Mouse (Mus musculus) forebrain, embryonic 16.5 days (tissue): ENCODE results near the gene Pou1f1. TPM values are rescaled to one million over a fixed set of nuclear protein-coding genes. Genes with fewer than 3 reads are reported as not detected.

ENCODE experiments used
- ATAC-seq: fragments of 200-750 bp; cut with Nextera tagmentation; 2 replicates; pipeline ENCODE4 v1.8.0; 2017; ENCODE audit warnings: mild to moderate bottlenecking, moderate library complexity
- H3K27ac ChIP-seq: fragments of 300-500 bp; sonication (generic); 2 replicates; pipeline ENCODE4 v1.5.1; 2014; ENCODE audit warnings: low read length, control low read depth
- H3K27me3 ChIP-seq: fragments of 300-500 bp; sonication (generic); replicated peaks from 2 replicates; pipeline ENCODE4 v1.6.1; 2014; ENCODE audit warnings: low read length; ENCODE audit not compliant: control insufficient read depth, insufficient read depth
- H3K36me3 ChIP-seq: fragments of 300-500 bp; sonication (generic); 2 replicates; pipeline ENCODE4 v1.6.1; 2014; ENCODE audit not compliant: control insufficient read depth, insufficient read depth
- H3K4me1 ChIP-seq: fragments of 300-500 bp; sonication (generic); replicated peaks from 2 replicates; pipeline ENCODE4 v1.6.1; 2014; ENCODE audit warnings: low read length; ENCODE audit not compliant: control insufficient read depth, insufficient read depth
- H3K4me2 ChIP-seq: fragments of 300-500 bp; sonication (generic); 2 replicates; pipeline ENCODE4 v1.6.1; 2014; ENCODE audit warnings: mild to moderate bottlenecking, low read length, control low read depth
- H3K4me3 ChIP-seq: fragments of 300-500 bp; sonication (generic); replicated peaks from 2 replicates; pipeline ENCODE4 v1.5.1; 2014; ENCODE audit warnings: mild to moderate bottlenecking, low read length, control low read depth
- H3K9ac ChIP-seq: fragments of 300-500 bp; sonication (generic); replicated peaks from 2 replicates; pipeline ENCODE4 v1.6.1; 2014; ENCODE audit warnings: low read depth, low read length, control low read depth
- H3K9me3 ChIP-seq: fragments of 300-500 bp; sonication (generic); 2 replicates; pipeline ENCODE4 v1.6.1; 2016; ENCODE audit warnings: low read length; ENCODE audit not compliant: control insufficient read depth
- WGBS: fragments of 180-500 bp; shearing (Covaris S2); extraction: QIAGEN DNeasy Blood & Tissue Kit; methylation state at CpG from one replicate; pipeline ENCODE4 v1.1.7; 2014; 5-methylcytosine and 5-hydroxymethylcytosine counted together
- polyA plus RNA-seq: library from polyadenylated mRNA; unstranded; fragments of >200 nt; fragmentation: Nextera tagmentation; extraction: Ambion mirVana; gene quantifications from 2 replicates; pipeline ENCODE4 v1.2.1, GENCODE M21; 2015

Gene Pou1f1
- polyA plus RNA-seq, 1 experiment from 2014 or later, result not detected

- H3K27me3 ChIP-seq, result no peaks in the 10 kb centered on the region
- no peaks in the 10 kb centered on the region for H3K9me3 ChIP-seq
- H3K4me1 ChIP-seq, result peaks cover 11% of the 10 kb centered on the region
- H3K27ac ChIP-seq, result no peak within 1 kb of the TSS; the same call in 1 of the 2 replicates
- peak; percentile 97 for ATAC-seq
- H3K4me3 ChIP-seq, result peak within 1 kb of the TSS; percentile 100
- peak within 1 kb of the TSS; percentile 93 for H3K9ac ChIP-seq
- peak within 1 kb of the TSS; percentile 79 for H3K4me2 ChIP-seq
- H3K36me3 ChIP-seq, result no peaks in the 10 kb centered on the region
- under 1% methylated on average over 67 of the region's 69 CpGs for WGBS
Observed at GRCm38 (mm10) chr16:65561963-65562863, 41.9 kb downstream of the Pou1f1 start, which contains the start of gene Chmp2b. Gene Chmp2b (minus strand): TSS chr16:65562726.

GRCm38 (mm10) chr16:65562864-65563206, 42.5 kb downstream of the Pou1f1 start:
- peak overlapping the region; percentile 100 for H3K4me3 ChIP-seq
- H3K9me3 ChIP-seq, result no peaks in the 10 kb centered on the region
- H3K4me2 ChIP-seq, result peak overlapping the region; percentile 79
- WGBS, result 2% methylated on average over 10 of the region's 10 CpGs
- H3K27me3 ChIP-seq, result no peaks in the 10 kb centered on the region
- H3K4me1 ChIP-seq, result peaks cover 11% of the 10 kb centered on the region
- peak overlapping the region; percentile 93 for H3K9ac ChIP-seq
- no peak overlapping the region; the same call in 1 of the 2 replicates for H3K27ac ChIP-seq
- peak; percentile 68 for ATAC-seq
- no peaks in the 10 kb centered on the region for H3K36me3 ChIP-seq

GRCm38 (mm10) chr16:65564306-65564705, 44.0 kb downstream of the Pou1f1 start:
- Histone ChIP-seq H3K36me3 (no peaks in the 10 kb centered on the region), H3K9me3 (no peaks in the 10 kb centered on the region), H3K27me3 (no peaks in the 10 kb centered on the region), H3K27ac (no peak overlapping the region), H3K9ac (no peak overlapping the region), H3K4me3 (no peak overlapping the region), H3K4me1 (peaks cover 11% of the 10 kb centered on the region), H3K4me2 (no peak overlapping the region)
- ATAC-seq, result no peak
- WGBS, result 60% methylated on average over 8 of the region's 8 CpGs

GRCm38 (mm10) chr16:65564951-65565350, 44.6 kb downstream of the Pou1f1 start:
- Histone ChIP-seq H3K27ac (no peak overlapping the region), H3K4me2 (no peak overlapping the region), H3K9me3 (no peaks in the 10 kb centered on the region), H3K9ac (no peak overlapping the region), H3K4me1 (peaks cover 11% of the 10 kb centered on the region), H3K4me3 (no peak overlapping the region), H3K27me3 (no peaks in the 10 kb centered on the region), H3K36me3 (no peaks in the 10 kb centered on the region)
- no peak for ATAC-seq
- 98% methylated on average over 1 of the region's 1 CpGs for WGBS

- Histone ChIP-seq H3K4me2 (no peak overlapping the region), H3K4me1 (no peaks in the 10 kb centered on the region), H3K27me3 (no peaks in the 10 kb centered on the region), H3K9ac (no peak overlapping the region), H3K9me3 (no peaks in the 10 kb centered on the region), H3K36me3 (no peaks in the 10 kb centered on the region), H3K4me3 (no peak overlapping the region), H3K27ac (no peak overlapping the region)
- ATAC-seq, result no peak
- WGBS, result 83% methylated on average over 4 of the region's 4 CpGs
Observed at GRCm38 (mm10) chr16:65568853-65569252, 48.5 kb downstream of the Pou1f1 start.

- H3K9ac ChIP-seq, result no peak overlapping the region
- no peak for ATAC-seq
Observed at GRCm38 (mm10) chr16:65577298-65578029, 57.2 kb downstream of the Pou1f1 start.

More at GRCm38 (mm10) chr16:65577298-65578029, 57.2 kb downstream of the Pou1f1 start:
- H3K27me3 ChIP-seq, result no peaks in the 10 kb centered on the region
- H3K4me3 ChIP-seq, result no peak overlapping the region
- no peaks in the 10 kb centered on the region for H3K4me1 ChIP-seq
- H3K36me3 ChIP-seq, result no peaks in the 10 kb centered on the region
- H3K9me3 ChIP-seq, result no peaks in the 10 kb centered on the region
- H3K27ac ChIP-seq, result no peak overlapping the region
- H3K4me2 ChIP-seq, result no peak overlapping the region
- WGBS, result 54% methylated on average over 6 of the region's 6 CpGs

Other genes with a start within 250 kb of the Pou1f1 start
- 69.2 and 76.0 TPM in 2 replicates for gene Chmp2b, start 42.2 kb downstream of the Pou1f1 start, polyA plus RNA-seq